Mouse (Mus musculus) v-Abl transformed pro-B cells (cell line): ENCODE results near the gene Vstm5.

Source experiments
- in situ Hi-C, 2 experiments: fragments of 400-800 bp; cut with MboI; formaldehyde crosslinking; loops; one replicate each; pipeline ENCODE4 v1.15.1; 2025; ENCODE audit not compliant: unreplicated experiment in 2 of 2

The Vstm5 gene

GRCm38 (mm10) chr9:15305503-15306397 lies 66.9 kb downstream of the Vstm5 start, which contains the start of gene Taf1d:
Gene Taf1d, plus strand, starts transcription at chr9:15306214.
- in situ Hi-C loops, result loop anchor here in 1 of 2 experiments (25.0 kb wide), 1 partner anchor 1468 kb away; the partner anchor contains the start of genes Cep57 and Fam76b

GRCm38 (mm10) chr9:15306398-15307119 lies 67.7 kb downstream of the Vstm5 start, which contains the start of gene 4931406C07Rik:
Gene 4931406C07Rik, minus strand, starts transcription at chr9:15306448.
- in situ Hi-C loops, result loop anchor here in 1 of 2 experiments (25.0 kb wide), 1 partner anchor 1469 kb away; the partner anchor contains the start of genes Cep57 and Fam76b

- in situ Hi-C loops, result loop anchor here in 1 of 2 experiments (25.0 kb wide), 1 partner anchor 1470 kb away; the partner anchor contains the start of genes Cep57 and Fam76b
These were observed 68.4 kb downstream of the Vstm5 start for GRCm38 (mm10) chr9:15307257-15307656.

GRCm38 (mm10) chr9:15308254-15308653 lies 69.4 kb downstream of the Vstm5 start:
- in situ Hi-C loops, result loop anchor here in 1 of 2 experiments (25.0 kb wide), 1 partner anchor 1471 kb away; the partner anchor contains the start of genes Cep57 and Fam76b
